Mouse (Mus musculus) embryo, embryonic 9.5 days (tissue): Measurements from ENCODE around the gene Itga7.

Experiments used
- DNase-seq: peaks from one replicate; pipeline ENCODE4 v3.0.0-alpha.2; 2017; ENCODE audit errors: extremely low spot score

Itga7 gene

DNA sequence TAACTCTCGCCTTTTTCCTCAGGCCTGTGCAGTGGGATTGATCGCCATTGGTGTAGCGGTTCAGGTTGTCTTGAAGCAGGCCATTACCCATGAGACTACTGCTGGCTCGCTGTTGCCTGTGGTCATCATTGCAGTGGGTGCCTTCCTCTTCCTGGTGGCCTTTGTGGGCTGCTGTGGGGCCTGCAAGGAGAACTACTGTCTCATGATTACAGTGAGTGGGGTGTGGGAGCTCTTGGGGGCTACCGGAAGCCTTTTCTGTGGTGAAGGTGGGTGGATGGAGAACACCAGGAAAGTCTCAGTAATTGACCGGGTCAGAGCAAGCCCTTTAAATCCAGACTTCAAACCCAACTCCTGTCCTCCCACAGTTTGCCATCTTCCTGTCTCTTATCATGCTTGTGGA, 22.2 kb upstream of the Itga7 start:
- no peak for DNase-seq

DNA sequence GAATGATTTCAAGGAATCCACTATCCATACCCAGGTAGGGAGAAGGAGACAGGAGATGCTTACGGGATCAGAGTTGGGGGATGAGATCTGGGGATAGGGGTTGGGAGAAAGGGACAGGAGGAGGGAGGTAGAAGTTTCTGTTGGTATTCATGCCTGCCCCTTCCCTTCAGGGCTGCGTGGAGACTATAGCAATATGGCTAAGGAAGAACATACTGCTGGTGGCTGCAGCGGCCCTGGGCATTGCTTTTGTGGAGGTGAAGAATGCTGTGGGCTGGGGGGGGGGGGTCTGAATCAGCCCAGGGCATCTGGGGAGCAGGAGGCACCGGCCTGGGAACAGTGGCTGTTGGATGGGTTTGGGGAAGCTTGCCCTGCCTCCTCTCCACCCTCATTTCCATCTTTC, 21.4 kb upstream of the Itga7 start:
- no peak for DNase-seq

- no peak for DNase-seq
These were observed 20.8 kb upstream of the Itga7 start for GRCm38 (mm10) chr10:128912791-128913190.

- DNase-seq, result peak; percentile 87
These were observed 20.4 kb upstream of the Itga7 start for GRCm38 (mm10) chr10:128913219-128913618.

- DNase-seq, result no peak
These were observed 19.9 kb upstream of the Itga7 start for GRCm38 (mm10) chr10:128913696-128914095.

DNA sequence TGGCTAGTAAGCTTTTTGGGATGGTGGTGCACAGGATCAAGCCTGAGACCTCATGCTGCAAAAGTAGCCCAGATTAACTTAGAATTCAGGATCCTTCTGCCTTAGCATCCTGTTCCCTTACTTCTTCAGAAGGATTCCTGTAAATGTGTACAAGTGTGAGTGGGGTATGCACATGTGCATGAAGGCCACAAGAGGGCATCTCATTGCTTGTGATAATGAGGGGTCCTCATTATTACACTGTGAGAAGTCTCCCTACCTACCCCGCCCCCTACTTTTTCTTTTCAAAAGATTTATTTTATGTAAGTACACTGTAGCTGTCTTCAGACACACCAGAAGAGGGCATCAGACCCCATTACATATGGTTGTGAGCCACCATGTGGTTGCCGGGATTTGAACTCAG, 18.1 kb upstream of the Itga7 start:
- no peak for DNase-seq

- DNase-seq, result no peak
These were observed 17.0 kb upstream of the Itga7 start for GRCm38 (mm10) chr10:128916665-128917064.

DNA sequence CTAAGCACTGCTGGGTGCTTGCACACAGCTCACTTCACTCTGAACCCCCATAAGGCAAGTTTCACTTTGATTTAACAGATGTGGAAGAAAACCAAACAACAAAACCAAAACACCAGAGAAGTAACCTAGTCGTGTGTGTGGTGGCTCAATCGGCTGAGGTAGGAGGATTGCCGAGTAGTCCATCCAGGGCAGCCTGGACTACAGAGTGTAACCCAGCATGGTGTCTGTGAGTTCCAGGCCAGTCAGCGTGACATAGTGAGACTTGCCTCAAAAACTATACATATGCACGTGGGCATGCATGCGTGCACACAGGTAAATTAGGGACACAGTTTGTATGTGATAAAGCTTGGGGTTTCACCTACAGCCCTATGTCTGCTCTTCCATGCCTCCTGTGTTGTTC, 16.2 kb upstream of the Itga7 start:
- DNase-seq, result no peak

- no peak for DNase-seq
These were observed 15.4 kb upstream of the Itga7 start for GRCm38 (mm10) chr10:128918246-128918645.

DNA sequence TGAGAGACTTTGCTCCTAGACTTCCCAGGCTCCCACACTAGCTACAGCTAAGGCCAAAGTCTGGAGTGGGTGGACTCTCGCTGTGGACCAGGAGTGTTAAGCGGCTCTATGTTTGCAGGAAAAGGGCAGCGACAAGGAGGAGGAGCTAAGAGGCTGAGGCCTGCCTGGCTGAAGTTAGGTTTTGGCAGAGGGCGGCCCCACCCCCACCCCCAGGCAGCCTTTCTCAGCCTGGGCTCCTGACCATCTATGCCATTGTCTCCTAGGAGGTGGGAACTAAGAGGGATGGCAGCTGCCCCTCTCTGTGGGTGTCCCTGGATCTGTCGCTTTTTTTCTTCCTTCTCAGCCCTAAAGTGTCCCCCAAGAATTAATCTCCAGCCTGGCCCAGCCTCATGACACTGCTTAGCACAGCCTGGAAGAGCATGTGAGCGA, 14.4 kb upstream of the Itga7 start:
- DNase-seq, result no peak

- no peak for DNase-seq
These were observed 13.7 kb upstream of the Itga7 start for GRCm38 (mm10) chr10:128919966-128920365.

- no peak for DNase-seq
These were observed 12.9 kb upstream of the Itga7 start for GRCm38 (mm10) chr10:128920736-128921161.

DNA sequence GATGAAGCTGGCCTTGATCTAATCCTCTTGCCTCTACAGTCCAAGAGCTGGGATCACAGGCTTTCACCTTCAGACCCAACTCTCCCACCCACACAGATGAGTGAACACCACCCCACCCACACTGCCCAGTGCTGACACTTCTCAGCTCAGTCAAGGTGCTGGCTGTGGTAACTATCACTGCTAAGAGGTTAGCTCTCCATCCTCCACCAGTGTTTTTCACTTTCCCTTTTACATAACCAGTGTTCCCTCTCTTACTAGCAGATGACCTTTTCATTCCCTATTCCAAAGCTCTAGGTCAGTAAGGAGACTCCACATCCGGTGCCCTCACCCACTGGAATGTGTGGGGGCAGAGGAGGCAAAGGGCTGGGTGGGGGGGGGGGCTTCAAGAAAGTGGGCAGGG, 12.4 kb upstream of the Itga7 start:
- no peak for DNase-seq

GRCm38 (mm10) chr10:128921883-128922821, 11.5 kb upstream of the Itga7 start:
- DNase-seq, result no peak

GRCm38 (mm10) chr10:128922822-128923012, 10.9 kb upstream of the Itga7 start, which contains the start of gene Rdh5:
Rdh5 (minus strand) TSS chr10:128922888.
- no peak for DNase-seq

GRCm38 (mm10) chr10:128923013-128923691, 10.5 kb upstream of the Itga7 start:
- DNase-seq, result peak; percentile 85

GRCm38 (mm10) chr10:128923935-128924334, 9.7 kb upstream of the Itga7 start, which contains the start of gene Bloc1s1:
Bloc1s1 (minus strand) TSS chr10:128924035.
- no peak for DNase-seq

DNA sequence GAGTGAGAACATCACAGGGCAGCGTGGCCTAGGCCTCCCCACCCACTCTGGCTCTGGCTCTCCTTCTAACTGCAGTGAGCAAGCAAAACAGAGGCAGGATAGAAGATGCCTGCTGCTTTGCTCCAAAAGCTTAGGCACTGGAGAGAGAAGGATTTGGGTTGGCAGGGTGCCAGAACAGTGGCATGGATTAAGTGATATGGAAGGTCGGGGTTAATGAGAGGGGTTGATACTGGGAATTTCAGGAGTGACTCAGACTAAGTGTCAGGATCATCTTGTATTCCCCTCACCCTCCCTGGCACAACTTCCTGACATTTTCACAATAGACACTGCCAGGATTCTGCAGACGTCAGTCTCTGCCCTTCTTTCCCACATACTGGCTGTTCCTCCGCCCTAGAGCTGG, 5.3 kb upstream of the Itga7 start:
- no peak for DNase-seq

DNA sequence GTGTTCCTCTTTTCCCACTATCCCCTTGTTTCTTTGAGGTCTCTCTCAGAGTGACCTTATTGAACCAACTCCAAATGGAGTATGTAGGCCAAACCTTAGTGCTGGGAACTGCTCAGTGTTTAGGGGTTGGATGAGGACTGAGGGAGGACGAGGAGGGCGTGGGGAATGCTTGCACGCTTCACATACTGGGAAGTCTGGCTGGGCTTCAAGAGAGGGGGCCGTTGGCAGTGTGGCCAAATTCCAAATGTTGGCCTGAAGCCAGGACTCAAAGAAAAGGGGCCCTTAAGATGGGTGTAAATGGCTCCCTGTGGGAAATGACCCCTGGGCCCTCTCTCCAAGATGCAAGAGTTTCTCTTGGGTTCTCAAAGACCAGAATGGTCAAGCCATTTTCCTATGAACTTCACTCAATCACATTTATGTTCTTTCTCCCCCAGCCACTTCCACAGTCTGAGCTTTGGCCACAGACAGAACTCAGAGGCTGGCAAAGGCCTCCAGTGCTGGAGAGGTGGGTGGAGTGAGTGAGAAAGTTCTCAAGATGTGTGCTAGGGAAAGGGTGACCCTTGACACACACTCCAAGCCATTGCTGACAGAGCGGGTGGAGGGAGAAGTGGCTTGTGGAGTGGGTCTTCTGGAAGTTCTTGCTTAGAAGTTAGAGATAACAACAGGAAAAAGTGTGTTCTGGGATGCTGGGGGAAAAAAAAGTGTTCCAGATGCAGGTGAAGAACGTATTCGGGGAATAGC, 3.8 kb upstream of the Itga7 start:
- no peak for DNase-seq

GRCm38 (mm10) chr10:128931441-128931840, 2.2 kb upstream of the Itga7 start:
- DNase-seq, result no peak

DNA sequence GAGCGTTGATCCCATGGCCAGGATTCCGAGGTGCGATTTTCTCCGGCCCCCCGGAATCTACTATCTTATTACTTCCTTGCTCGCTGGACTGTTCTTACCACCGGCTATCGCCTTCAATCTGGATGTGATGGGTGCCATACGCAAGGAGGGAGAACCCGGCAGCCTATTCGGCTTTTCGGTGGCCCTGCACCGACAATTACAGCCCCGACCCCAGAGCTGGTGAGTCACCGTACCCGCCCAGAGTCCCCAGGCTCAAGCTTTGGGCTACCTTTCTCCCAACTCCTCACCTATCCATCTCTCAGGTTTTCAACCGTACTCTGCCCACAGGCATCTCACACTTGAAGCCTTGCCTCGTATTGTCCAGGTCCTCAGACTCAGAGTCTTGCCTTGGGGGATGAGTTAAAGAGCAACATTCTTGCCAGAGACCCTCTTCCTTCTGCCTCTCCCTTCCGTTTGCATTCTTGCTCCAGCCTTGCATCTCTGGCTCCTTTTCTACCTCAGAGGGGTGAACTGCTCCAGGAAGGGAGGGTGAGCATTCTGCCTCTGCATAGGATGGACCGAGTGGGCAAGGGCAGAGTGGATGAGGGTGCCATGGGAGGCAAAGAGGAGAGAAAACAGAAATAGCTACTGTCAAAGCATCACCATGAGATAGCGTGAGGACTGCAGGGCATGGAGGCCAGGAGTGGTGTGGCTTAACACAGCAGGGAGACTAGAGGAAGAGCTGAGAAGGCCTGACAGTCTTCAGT, 531 bp downstream of the Itga7 start:
- no peak for DNase-seq
